8 mouse cellular contexts compared by ENCODE assay signal in the genomic region with DNA sequence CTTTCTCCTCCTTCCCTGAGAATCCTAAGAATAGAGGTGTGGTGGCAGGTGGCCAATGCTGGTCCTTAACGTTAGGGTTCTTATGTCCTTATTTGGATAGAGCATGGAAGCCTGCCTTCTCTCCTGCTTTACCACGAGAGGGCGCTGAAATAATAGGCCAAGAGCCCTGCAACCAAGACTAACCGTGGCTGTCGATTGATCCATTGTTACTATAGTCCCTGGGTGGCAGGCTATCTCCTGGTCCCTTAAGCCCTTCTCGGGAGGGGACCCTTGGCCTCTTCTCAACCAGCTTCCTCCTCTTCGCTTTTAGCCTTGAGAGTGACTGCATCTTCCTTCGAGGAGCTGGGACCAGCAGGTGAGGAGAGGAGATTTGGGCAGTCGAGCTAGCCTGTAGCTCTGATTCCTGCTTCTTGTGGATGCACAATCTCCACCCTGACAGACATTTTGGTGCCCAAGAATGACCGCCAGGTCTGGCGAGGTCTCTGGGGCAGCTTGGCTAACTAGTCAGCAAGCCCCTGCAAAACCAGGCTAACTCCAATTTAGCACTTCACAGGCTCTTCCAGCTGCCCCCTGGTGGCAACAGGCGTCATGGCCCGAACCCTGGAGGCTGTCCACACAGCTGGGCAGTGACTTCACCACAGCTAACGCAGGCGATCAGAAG. TPM values are rescaled to one million over a fixed set of nuclear protein-coding genes. Genes with fewer than 3 reads are reported as not detected.
DNase-seq lines count a peak whose midpoint lies in the region.

No protein-coding gene starts in this region.

- peak; percentile 76 to 93 for DNase-seq in adrenal gland, adult (ENCODE audit: inconsistent age in 2 of 2, low spot score in 1 of 2)
- peak; percentile 90 for DNase-seq in embryo, embryonic 10 days (ENCODE audit: low spot score)
- peak; percentile 80 for DNase-seq in gastrocnemius, postnatal 10 days
- peak; percentile 80 for DNase-seq in induced T-regulatory cell, adult 2 months (ENCODE audit: low read depth)
- DNase-seq in left cerebral cortex, adult 8-10 months (ENCODE audit: low spot score in 2 of 2): peak; percentile 57 to 77
- peak; percentile 76 to 80 for DNase-seq in right cerebral cortex, adult 2 months (ENCODE audit: low spot score in 2 of 2)
- peak; percentile 83 for DNase-seq in urinary bladder, postnatal 25 days (ENCODE audit: low spot score)

- peaks cover 24% of the 10 kb centered on the region for H3K4me1 ChIP-seq in megakaryocyte, embryonic 14.5 days

- H3K4me3 ChIP-seq in megakaryocyte, embryonic 14.5 days (replicated peaks): peak overlapping the region; percentile 91

- no peaks in the 10 kb centered on the region for H3K36me3 ChIP-seq in megakaryocyte, embryonic 14.5 days (replicated peaks; ENCODE audit: low read length)

- no peaks in the 10 kb centered on the region for H3K9me3 ChIP-seq in megakaryocyte, embryonic 14.5 days

- H3K27me3 ChIP-seq in megakaryocyte, embryonic 14.5 days (replicated peaks): peaks cover 63% of the 10 kb centered on the region

RNA-seq across cellular contexts. Expression of a gene that starts 40.6 kb away (rescaled TPM):
- 10 to 100 TPM; 21.5 to 23.8 TPM for total RNA-seq in gastrocnemius, postnatal 10 days (2021)
- 10 to 100 TPM; 20.1 to 28.9 (median 23.6) TPM for total RNA-seq in left cerebral cortex, adult 8-10 months (2022)
- 11.4 and 13.6 TPM in 2 replicates for polyA plus RNA-seq in megakaryocyte, embryonic 14.5 days (2012; ENCODE audit: insufficient read depth, low replicate concordance)

RNA-seq across cellular contexts. Expression of a gene that starts 58.0 kb away (rescaled TPM):
- under 1 TPM; 0.42 to 0.88 TPM for total RNA-seq in gastrocnemius, postnatal 10 days (2021)
- 1 to 10 TPM in 3 of 4 experiments, under 1 TPM in 1; 0.81 to 3.7 (median 2.6) TPM for total RNA-seq in left cerebral cortex, adult 8-10 months (2022)
- 0.21 and 3.4 TPM in 2 replicates for polyA plus RNA-seq in megakaryocyte, embryonic 14.5 days (2012; ENCODE audit: insufficient read depth, low replicate concordance)

Comparison
In these comparisons a context has a peak if more than half of its experiments do, and no peak if none do; other contexts are left out.
1. Peak in every context shown above with its lines: DNase-seq and H3K4me3 ChIP-seq.